Mouse (Mus musculus) adipocyte (in vitro differentiated cells): ENCODE results near the gene Degs1.

Experiments used
- DNase-seq: peaks from one replicate; pipeline ENCODE4 v3.0.0-alpha.2; 2016; ENCODE audit warnings: low spot score

Gene Degs1

DNA sequence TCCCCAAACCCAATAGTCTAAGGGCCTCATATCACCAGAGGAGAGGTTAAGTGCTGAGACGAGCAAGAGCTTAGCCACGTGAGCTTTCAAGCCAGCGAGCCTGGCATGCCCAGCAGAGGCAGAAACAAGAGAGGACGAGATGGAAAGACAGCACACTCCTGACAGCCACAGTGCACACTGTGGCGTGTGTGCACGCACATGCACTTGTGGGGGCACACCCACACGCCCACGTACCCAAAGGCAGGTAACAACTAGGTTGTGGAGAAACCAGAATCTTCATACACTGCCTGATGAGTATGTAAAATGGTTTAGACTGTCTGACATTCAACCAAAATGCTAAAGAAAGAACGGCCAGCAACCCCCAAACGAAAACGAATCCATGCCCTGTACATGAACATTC lies 2.0 kb downstream of the Degs1 start:
- peak; percentile 34 for DNase-seq

DNA sequence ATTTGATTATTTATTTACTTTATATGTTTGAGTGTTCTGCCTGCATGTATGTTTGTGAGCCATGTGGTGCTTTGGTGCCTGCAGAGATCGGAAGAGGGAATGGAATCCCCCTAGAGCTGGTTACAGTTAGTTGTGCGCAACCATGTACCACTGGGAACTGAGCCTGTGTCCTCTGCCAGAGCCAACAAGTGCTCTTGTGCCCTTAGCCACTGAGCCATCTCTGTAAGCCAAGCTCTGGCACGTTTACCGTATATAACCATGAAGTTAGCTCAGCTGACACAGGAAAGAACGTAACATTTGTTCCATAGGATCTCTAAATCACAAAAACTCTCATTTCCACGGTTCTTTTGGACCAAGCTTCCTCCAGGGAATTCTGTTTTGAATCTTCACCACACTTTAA lies 2.6 kb downstream of the Degs1 start:
- DNase-seq, result peak; percentile 74

- DNase-seq, result no peak
Observed at GRCm38 (mm10) chr1:182279436-182279835, 3.2 kb downstream of the Degs1 start.

- no peak for DNase-seq
Observed at GRCm38 (mm10) chr1:182275109-182275508, 7.5 kb downstream of the Degs1 start.

DNA sequence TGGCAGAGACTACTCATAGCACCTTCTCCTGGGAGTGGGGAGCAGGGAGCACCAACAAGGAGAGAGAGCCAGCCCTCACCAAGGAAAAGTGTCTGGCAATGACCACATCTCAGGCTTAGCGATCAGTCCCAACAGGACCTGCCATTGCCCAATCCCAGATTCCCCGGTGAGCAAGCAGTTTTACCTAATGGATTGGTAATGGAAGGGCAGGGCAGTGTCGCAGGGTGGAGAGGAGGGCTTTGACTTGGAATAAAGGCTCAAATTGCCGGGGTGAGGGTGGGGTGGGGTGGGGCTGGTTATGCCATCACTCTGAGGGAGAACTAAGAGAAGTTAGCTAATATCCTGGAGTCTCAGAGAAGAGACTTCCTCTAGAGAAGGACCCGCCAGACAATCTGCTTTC lies 11.0 kb downstream of the Degs1 start:
- DNase-seq, result peak; percentile 42

DNA sequence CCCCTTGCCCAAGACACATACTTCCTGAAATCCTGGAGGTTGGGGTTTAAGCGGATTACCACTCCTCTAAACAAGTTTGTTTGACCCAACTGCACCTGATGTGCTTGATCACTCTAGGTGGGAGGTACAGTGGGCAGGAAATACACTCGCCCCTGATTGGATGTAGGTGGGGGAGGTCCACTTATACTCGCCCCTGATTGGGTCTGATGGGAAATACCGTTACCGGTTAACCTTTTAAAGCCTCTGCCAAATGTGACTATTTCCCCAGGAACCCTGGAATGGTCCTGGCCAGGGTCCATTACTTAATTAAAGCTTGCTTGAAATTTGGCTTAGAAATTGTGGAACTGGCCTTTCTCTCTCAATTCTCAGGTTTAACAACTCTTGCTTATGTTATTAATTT lies 11.5 kb downstream of the Degs1 start:
- no peak for DNase-seq

DNA sequence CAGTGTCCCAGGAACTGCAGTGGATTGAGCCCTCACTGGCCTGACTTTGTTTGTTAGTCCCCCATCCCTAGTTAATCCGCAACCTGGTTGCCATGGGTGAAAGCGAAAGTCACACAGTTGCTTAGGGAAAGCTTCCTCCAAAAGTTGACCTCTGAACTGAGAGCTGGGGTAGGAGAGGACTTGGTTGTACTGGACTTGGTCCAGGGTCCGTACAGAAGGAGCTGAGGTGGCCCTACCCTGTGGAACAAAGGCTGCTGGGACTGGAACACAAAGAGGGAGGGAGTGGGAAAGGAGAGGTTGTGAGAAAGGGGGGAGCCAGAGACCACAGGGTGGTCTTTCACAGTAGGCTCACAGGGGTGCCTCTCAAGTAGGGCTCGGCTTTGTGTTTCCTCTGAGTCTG lies 14.3 kb downstream of the Degs1 start:
- DNase-seq, result no peak

DNA sequence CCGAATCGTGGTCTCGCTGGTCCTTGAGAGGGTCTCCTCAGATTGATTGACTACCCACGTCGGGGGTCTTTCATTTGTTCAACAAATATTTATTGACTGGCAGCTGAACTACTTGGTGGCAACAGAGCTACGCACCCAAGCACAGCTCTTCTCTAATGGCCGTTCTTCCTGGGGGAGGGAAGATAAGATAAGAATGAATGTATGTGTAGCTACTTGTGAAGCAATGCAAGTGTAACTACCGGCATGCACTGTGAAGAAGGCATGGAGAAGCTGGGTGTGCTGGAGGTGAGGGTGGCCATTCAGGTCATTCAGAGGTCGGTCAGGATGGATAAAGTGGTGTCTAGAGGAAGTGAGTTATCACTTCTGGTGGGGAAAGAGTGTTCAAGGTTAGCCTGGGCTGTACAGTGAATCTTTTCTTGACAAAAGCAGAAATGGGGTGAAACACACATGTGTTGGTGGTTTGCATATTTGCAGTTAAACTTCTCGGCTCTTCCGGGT lies 16.5 kb downstream of the Degs1 start:
- no peak for DNase-seq

DNA sequence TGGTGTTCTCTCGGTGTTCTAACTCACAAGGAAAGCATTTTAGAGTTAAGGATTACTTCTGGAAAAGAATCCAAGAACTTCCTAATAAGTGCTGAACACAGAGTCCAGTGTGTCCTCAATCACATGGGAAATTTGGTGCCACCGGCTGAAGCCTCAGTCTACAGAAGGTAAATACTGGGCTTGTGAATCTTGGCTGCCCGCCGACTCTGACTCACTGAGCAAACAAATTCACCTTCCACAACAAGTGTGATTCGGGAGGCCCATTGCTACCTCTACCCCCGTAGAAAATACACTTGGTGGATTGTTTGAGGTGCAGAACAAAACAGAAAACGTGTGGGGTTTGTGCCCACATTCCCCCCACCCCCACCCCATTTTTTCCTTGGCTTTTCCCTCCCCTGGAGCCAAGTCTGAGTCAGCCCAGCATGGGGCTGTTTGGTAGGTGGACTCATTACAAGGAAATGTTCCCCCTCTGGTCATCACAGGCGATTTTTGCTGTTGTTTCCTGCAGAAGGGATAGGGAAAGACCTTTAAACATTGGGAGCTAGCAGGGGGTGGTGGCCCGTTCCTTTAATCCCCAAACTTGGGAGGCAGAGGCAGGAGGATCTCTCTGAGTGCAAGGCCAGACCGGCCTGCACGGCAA lies 26.4 kb downstream of the Degs1 start:
- peak; percentile 79 for DNase-seq

GRCm38 (mm10) chr1:182255031-182255430 lies 27.6 kb downstream of the Degs1 start:
- no peak for DNase-seq

DNA sequence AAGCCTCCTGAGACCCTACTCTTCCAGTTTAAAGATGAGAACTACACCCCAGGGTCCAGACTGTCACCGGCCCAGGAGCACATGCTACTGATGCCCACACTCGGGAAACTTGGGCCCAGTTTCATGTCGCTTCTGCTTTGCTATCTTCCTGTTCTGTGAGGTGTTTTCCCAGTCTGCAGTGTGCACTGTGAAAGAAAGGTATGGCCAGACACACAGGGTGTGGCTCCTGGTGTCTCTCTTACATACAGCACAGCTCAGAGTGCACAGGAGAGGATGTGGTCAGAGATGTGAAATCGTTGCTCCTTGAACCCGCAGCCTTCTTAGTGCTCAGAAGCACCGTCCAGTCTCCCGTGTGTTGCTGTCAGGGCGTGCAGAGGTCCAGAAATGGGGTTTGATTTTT lies 28.0 kb downstream of the Degs1 start:
- no peak for DNase-seq

DNA sequence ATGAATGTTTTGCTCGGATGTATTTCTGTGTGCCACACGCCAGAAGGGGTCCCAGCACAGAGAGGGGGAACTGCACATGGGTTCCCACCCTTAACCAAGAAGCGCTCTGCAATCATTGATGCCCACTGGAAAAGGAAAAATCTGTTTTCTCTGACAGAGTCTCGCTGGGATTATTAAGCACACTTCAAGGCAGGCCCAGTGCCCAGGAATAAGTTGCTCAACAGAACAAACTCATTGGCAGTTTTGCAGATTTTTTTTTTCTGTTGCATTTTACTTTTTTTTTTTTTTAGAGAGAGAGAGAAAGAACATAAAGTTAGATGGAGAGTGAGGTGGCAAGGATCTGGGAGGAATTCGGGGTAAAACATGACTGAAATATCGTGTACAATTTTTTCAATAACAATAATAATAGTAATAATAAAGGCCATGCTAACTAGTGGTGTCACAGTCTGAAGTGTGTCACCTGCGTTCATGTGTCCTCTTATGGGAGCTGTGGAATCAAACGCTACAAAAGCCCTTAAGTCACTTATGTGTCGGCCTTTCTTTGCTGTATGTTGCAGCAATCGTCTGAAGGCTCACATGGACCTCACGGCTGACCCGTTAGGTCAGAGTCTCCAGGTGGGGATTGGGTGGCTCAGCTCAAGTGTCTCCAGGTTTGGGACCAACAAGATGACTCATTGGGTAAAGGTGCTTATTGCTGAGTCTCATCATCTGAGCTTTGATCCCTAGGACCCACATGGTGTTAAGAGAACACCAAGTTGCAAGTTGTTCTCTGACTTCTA lies 28.7 kb downstream of the Degs1 start:
- DNase-seq, result peak; percentile 79

GRCm38 (mm10) chr1:182252534-182253171 lies 30.0 kb downstream of the Degs1 start:
- no peak for DNase-seq

DNA sequence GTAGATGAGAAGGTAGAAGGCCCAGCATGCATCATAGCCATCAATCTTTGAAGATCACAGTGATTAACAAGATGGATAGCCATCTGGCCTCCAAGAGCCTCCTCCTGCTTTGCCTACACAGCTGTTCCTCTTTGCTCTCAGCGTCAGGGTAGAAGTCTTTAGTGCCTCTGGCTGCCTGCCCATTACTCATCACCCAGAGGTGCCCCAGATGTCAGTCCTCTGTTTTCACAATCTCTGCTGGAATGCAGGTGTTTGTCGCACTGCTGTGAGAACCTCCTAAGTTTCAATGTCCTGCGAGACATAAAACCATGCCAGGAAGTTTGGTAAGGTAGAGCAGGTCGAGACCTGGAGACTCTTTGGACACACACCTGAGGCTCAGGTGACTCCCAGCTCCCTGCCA lies 31.9 kb downstream of the Degs1 start:
- DNase-seq, result no peak

DNA sequence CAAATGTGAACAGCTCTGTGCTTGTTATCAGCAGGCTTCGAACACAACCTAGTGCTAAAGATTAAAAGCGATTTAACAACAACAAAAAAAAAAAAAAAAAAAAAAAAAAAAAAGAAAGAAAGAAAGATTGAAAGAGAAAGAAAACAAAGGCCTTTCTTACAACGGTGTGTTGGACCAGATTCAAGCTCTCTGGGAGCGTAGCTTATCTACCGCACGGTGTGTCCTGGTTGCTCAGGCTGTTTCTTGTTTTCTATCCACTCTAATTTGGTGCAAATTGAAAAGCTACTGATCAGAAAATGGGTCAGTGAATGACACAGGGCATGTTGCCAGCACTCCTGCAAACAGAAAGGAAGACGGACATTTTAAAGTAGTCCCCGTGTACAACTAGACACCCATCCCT lies 33.3 kb downstream of the Degs1 start:
- DNase-seq, result no peak

DNA sequence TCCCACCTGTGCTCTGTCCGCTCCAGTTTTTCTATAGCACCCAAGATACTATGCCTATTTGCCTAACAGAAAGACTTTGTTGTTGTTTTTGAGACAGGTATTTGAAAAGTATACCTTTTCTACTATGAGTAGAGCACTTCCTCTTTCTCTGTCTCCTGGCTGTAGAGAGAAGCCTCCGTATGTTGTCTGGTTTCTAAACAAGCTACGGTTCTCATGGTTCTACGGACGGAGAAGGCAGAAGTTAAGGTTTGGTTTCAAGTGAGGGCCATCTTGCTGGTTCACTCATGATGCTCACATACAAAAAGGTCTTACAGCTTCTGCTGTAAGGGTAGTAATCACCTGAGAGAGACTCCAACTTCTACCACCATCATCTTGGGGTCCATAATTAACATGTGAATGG lies 37.6 kb downstream of the Degs1 start:
- DNase-seq, result no peak

DNA sequence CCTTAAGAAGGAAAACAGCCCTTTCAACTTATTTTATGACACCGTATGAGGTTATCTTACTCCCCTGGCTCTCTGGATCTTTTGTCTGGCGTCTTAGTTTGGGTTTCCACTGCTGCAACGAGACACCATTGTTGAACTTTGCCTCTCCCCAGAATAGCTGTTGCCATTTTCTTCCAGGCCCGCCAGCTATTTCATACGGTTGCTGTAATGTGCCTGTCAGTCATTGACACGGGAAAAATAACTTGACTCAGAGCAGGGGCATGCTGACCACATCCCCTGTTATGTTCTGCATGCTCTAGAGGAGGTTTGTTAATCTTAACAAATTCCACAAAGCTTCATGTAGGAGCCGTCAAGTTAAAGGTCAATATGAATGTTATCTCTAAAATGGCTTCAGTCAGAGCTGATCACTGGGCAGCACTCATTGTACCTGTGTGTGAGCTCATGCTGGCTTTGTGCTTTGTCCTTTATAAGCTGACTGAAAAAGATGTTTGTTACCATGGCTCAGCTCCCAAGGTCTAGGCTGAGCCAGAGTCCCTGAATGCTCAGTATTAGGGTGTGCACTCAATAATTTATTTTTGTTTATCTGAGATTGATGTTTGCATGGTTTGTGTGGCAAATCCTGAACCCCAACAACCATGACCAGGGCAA lies 44.4 kb downstream of the Degs1 start:
- DNase-seq, result peak; percentile 61

GRCm38 (mm10) chr1:182237386-182237785 lies 45.2 kb downstream of the Degs1 start:
- DNase-seq, result peak; percentile 81

DNA sequence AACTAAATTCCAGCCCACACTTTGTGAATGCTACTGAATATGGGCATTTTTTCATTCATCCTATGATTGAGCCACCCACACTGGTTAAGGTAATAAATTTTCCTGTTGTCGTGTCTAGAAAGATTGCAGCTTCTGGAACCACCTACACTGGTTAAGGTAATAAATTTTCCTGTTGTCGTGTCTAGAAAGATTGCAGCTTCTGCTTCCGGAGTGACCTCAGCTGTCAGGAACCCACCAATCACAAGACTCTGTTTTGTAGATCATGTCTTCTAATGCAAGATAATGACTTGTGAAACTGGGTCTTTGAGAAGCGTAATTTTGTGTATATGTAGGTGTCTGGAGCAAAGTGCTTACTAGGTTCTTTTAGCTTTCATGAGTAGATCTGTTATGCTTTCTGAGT lies 47.4 kb downstream of the Degs1 start:
- no peak for DNase-seq

DNA sequence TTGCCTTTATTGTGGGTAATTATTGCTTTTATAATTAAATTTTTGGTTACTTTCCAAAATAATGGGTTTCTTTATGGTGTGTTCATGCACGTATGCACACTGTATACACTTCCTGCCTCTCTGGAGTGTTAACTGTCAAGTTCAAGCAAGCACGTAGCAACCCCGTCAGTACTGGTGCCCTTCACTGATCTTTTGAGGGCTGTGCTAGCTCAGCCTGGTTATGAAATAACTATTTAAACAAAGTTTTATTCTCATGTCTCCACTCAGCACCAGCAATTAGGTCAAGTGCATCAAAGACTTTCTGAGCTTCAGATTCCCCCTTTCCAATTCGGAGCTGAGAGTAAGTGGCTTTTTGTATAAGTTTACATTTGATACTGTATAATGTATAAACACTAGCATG lies 53.2 kb downstream of the Degs1 start:
- DNase-seq, result no peak

DNA sequence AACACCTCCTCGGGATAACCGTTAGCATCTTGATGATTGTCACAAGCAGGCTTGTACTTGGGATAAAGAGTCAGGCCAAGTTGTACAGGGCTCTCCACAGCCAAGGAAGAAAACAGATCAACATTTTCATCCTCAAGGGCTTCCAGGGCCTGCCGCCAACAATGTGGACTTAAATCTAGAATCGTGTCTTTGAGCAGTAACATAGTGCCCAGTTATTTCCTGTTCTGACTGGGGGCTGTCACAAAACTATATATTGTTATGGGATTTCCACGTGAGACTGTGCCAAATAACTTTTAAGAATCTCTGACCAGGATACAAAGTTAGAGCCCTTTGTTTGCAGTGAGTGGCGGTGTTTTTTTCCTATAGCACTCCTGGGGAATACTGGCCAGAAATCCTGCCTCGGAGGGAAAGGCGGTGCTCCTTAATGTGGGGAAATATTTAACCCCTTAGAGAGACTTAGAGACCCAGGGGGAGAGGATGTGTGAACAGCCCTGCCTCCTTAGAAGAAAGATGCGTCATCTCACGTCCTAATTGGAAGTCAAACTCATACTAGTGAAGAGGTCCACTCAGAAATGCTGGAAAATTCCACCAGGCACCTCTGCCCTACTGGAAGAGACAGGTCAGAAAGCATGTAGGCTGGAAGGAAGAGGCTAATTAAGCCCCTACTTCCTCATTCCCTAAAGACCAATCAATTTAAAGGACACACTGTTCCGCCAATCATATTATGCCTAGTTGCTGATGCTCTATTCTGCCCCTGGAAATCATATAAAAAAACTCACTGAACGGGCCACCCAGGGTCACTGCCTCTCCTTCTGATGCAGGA lies 55.3 kb downstream of the Degs1 start:
- no peak for DNase-seq

DNA sequence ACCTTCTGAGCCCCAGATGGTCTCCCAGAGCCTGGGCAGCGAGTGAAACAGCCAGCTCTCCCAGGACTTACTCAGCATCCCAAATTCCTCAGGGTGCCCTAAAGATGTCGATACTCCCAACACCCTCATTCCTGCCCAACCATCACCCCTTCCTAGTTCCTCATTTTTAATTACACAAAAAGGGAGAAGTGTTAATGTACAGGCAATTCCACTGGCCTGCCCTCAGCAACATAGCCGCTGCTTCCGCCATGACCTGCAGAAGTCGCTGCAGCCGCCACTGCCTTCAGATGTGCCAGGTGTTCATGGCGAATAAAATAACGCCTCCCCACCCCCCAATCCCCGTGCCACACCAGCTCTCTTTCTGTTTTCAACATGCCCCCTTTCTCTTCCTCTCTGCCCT lies 56.3 kb downstream of the Degs1 start:
- no peak for DNase-seq
